Mouse (Mus musculus) ES-Bruce4 (cell line): ENCODE measurements around the gene Rho.

Experiments used
- CTCF ChIP-seq: IDR thresholded peaks from one replicate; pipeline ENCODE4 v1.8.1; 2011; ENCODE audit warnings: low read depth, low read length
- EP300 ChIP-seq: IDR thresholded peaks from 2 replicates; pipeline ENCODE4 v1.6.1; 2011; ENCODE audit warnings: low read depth, low read length; ENCODE audit not compliant: insufficient read depth
- POLR2A ChIP-seq: IDR thresholded peaks from one replicate; pipeline ENCODE4 v1.8.1; 2011; ENCODE audit warnings: low read length; ENCODE audit not compliant: insufficient read depth

DNA sequence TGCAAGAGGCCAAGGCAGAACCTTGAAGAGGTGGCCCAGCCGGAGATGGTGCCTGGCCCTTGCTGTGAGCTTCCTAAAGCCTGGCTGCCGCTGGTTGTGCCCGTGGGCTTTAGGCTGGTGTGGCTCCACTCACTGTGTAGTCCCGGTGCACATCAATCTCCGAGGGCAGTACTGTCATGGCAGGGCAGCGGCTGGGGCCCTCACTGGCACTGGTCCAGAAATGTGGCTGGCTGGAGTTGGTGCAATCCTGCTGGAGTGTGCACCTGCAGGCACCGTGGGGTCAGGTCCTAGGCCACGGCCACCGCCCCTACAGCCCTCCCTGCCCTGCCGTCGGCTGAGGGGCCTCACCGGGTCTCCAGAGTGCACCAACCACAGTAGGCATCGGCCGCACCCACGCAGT, 46.3 kb downstream of the Rho start:
- TF ChIP-seq CTCF (no peak), POLR2A (no peak), EP300 (no peak)
